Mouse (Mus musculus) ES-E14 (cell line): ENCODE results near the gene Atxn1. TPM values are rescaled to one million over a fixed set of nuclear protein-coding genes. Genes with fewer than 3 reads are reported as not detected.

ENCODE experiments used
- DNase-seq: peaks from one replicate; pipeline ENCODE4 v3.0.0-alpha.2; 2013; ENCODE audit warnings: low read depth, low spot score
- H3K27ac ChIP-seq: 2 replicates; pipeline ENCODE4 v1.5.1; 2012; ENCODE audit warnings: low read depth, mild to moderate bottlenecking, low read length, moderate library complexity, mixed read lengths; ENCODE audit not compliant: poor library complexity, insufficient read depth, severe bottlenecking
- H3K36me3 ChIP-seq: 2 replicates; pipeline ENCODE4 v1.6.1; 2012; ENCODE audit warnings: mild to moderate bottlenecking, low read length, moderate library complexity, mixed read lengths; ENCODE audit not compliant: control insufficient read depth, poor library complexity, insufficient read depth, severe bottlenecking
- H3K4me1 ChIP-seq, 2 experiments: fragments of 150-350 bp in 1 of 2; sonication (generic) in 1 of 2; 2 replicates each; pipeline ENCODE4 v1.6.1; 2012; ENCODE audit warnings: low read length in 2 of 2, mild to moderate bottlenecking in 1 of 2, mixed read lengths in 1 of 2; ENCODE audit not compliant: control insufficient read depth in 2 of 2, insufficient read depth in 2 of 2, poor library complexity in 1 of 2
- H3K4me3 ChIP-seq, 2 experiments: fragments of 150-350 bp in 1 of 2; sonication (generic) in 1 of 2; 2 replicates each; pipeline ENCODE4 v1.5.1; 2012; ENCODE audit warnings: low read length in 2 of 2, low read depth in 1 of 2, mild to moderate bottlenecking in 1 of 2, mixed read lengths in 1 of 2; ENCODE audit not compliant: insufficient read depth in 1 of 2, poor library complexity in 1 of 2, severe bottlenecking in 1 of 2
- H3K9ac ChIP-seq: 2 replicates; pipeline ENCODE4 v1.6.1; 2012; ENCODE audit warnings: low read depth, mild to moderate bottlenecking, low read length, mixed read lengths; ENCODE audit not compliant: poor library complexity, insufficient read depth, severe bottlenecking
- H3K9me3 ChIP-seq: fragments of 150-350 bp; sonication (generic); 2 replicates; pipeline ENCODE4 v1.6.1; 2012; ENCODE audit warnings: low read depth, mild to moderate bottlenecking, low read length; ENCODE audit not compliant: control insufficient read depth, insufficient read depth
- CHD2 ChIP-seq: IDR thresholded peaks from 2 replicates; pipeline ENCODE4 v1.6.1; 2014; ENCODE audit warnings: mild to moderate bottlenecking, low read depth, low read length, inconsistent platforms
- HCFC1 ChIP-seq: IDR thresholded peaks from 2 replicates; pipeline ENCODE4 v1.6.1; 2012; ENCODE audit warnings: low read length, inconsistent platforms, borderline replicate concordance; ENCODE audit not compliant: insufficient read depth
- MAFK ChIP-seq: IDR thresholded peaks from 2 replicates; pipeline ENCODE4 v1.6.1; 2014; ENCODE audit warnings: mild to moderate bottlenecking, low read depth, low read length, inconsistent platforms; ENCODE audit not compliant: insufficient read depth
- ZC3H11A ChIP-seq: IDR thresholded peaks from 2 replicates; pipeline ENCODE4 v1.6.1; 2012; ENCODE audit warnings: low read depth, mild to moderate bottlenecking, inconsistent platforms, low read length, borderline replicate concordance
- ZNF384 ChIP-seq: IDR thresholded peaks from 2 replicates; pipeline ENCODE4 v1.6.1; 2012; ENCODE audit warnings: low read depth, low read length, inconsistent platforms
- in situ Hi-C, 2 experiments: fragments of 600-800 bp; cut with MboI; formaldehyde crosslinking; loops; one replicate each; pipeline ENCODE4 v1.15.1; 2025; ENCODE audit warnings: low sequenced_read_pairs in 2 of 2, inconsistent platforms in 1 of 2; ENCODE audit not compliant: unreplicated experiment in 2 of 2
- total RNA-seq: library from RNA; depleted of rRNA; stranded (reverse); fragments of 300-350 nt; gene quantifications from 2 replicates; pipeline ENCODE4 v1.2.3, GENCODE M21; 2012

Gene Atxn1
- total RNA-seq, 1 experiment: 7.8 TPM

DNA sequence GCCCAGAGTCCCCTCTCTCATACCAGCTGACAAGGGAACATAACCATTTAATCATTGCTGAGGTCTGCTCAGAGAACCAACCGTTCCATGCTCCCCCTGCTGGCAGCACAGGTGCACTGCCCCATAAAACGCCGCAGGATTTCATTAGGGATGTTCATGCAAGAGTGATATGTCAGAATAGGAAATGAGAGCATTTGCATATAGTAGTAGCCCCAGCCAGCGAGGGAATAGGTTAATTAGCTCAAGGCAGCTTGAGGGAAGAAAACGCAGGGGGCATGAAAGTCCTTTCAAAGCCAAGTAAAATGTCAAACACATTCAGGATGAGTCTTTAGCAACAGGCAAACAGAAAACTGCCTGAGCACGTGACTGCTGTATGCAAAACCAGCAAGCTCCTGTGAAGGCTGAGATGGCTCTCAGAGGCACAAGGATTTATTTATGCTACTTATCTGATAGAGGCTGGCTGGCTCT lies 393.0 kb downstream of the Atxn1 start:
- Histone ChIP-seq H3K36me3 (no peaks in the 10 kb centered on the region), H3K4me1 (no peaks in the 10 kb centered on the region), H3K9ac (no peak overlapping the region), H3K9me3 (no peaks in the 10 kb centered on the region), H3K4me3 (no peak overlapping the region), H3K27ac (no peak overlapping the region)
- DNase-seq: peak; percentile 63
- in situ Hi-C loops: no loop called here
- TF ChIP-seq ZNF384: no peak
- TF ChIP-seq MAFK: no peak
- TF ChIP-seq HCFC1: no peak
- TF ChIP-seq ZC3H11A: no peak; the same call in 1 of the 2 replicates
- no peak for TF ChIP-seq CHD2

DNA sequence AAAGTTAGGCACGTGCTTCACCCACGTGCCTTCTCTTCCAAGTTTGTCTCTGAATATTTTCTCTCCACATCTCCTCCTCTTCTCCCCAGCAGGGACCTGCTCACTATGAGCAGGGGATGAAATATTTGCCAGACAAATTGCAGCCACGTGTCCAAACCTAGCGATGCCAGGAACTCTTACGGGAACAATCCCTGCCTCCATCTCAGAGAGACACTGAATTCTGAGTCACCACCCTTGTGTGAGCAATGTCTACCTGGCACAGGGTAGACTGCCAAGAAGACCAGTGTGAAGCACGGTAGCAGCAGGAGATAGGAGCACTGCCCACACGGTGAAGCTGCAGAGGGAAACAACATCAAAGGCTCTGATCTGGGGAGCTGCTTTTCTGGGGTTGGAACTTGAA lies 394.9 kb downstream of the Atxn1 start:
- no peaks in the 10 kb centered on the region for H3K36me3 ChIP-seq
- no peak for DNase-seq
- in situ Hi-C loops: no loop called here
- TF ChIP-seq HCFC1 (no peak), ZNF384 (no peak), MAFK (no peak), CHD2 (no peak), ZC3H11A (no peak)
- no peak overlapping the region for H3K9ac ChIP-seq
- H3K4me3 ChIP-seq: no peak overlapping the region
- H3K9me3 ChIP-seq: no peaks in the 10 kb centered on the region
- no peaks in the 10 kb centered on the region for H3K4me1 ChIP-seq
- no peak overlapping the region for H3K27ac ChIP-seq

DNA sequence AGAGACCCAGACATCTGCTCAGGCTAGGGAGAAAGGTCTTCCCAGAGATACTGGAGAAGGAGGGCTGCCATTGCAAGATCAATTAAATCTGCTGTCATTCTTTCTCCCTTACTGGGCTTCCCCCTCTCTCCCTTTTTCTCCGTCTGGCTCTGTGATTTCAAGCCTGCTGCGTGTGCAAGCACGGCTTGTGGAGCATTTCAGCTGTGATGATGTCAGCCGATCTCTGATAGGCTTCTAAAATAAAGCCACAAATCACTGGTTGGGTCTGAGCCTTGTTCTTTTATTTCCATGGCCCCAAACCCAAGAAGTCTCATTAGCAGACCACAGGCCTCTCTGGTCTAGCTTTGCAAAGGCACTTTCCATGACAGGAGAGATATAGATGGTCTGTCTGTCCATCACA lies 399.9 kb downstream of the Atxn1 start:
- TF ChIP-seq CHD2 (no peak), ZC3H11A (no peak), ZNF384 (no peak), MAFK (no peak), HCFC1 (no peak)
- Histone ChIP-seq H3K36me3 (no peaks in the 10 kb centered on the region), H3K9me3 (no peaks in the 10 kb centered on the region), H3K4me3 (no peak overlapping the region), H3K27ac (no peak overlapping the region), H3K9ac (no peak overlapping the region), H3K4me1 (no peaks in the 10 kb centered on the region)
- no peak for DNase-seq
- in situ Hi-C loops: no loop called here

DNA sequence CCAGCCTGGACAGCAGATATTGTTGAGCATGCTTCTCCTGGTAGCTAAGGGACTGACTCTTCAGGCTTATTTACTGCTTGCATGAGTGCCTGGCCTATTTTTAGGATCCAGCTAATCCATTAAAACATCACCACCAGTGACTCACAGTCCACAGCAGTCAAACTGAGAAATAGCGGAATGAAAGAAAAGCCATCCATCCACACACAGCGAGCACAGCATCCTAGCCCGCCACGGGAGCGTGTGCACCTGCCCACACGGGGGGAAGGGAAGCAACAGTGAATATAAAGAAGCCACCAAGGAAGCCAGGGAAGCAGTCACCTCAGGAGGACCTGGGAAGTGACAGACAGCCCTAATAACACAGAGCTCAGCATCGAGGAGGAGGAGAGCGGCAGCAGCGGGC lies 402.8 kb downstream of the Atxn1 start:
- no peaks in the 10 kb centered on the region for H3K36me3 ChIP-seq
- DNase-seq: no peak
- H3K4me1 ChIP-seq: no peaks in the 10 kb centered on the region
- H3K4me3 ChIP-seq: no peak overlapping the region
- in situ Hi-C loops: no loop called here
- no peak for TF ChIP-seq HCFC1
- no peak for TF ChIP-seq ZNF384
- no peak for TF ChIP-seq MAFK
- no peak for TF ChIP-seq CHD2
- no peak for TF ChIP-seq ZC3H11A
- H3K9me3 ChIP-seq: no peaks in the 10 kb centered on the region
- no peak overlapping the region; the same call in 1 of the 2 replicates for H3K27ac ChIP-seq
- H3K9ac ChIP-seq: no peak overlapping the region

DNA sequence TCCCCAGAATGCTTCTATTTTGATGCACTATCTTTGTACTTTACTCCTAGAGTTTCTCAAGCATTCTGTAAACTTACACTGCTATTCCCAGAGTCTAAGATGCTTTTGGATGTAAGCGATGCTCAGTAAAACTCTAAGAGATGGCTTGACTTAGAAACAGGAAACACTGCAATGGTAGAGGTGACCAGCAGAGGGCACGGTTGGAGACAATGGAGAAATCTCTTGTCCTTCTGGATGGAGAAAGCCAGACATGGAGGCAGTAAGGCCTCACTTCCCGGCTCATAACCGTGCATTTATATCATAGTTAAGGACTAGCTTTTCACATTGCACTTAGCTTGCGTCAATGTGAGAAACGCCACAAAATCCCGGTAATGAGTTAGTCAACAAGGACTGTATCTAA lies 404.3 kb downstream of the Atxn1 start:
- no peak for DNase-seq
- Histone ChIP-seq H3K27ac (no peak overlapping the region), H3K4me3 (no peak overlapping the region), H3K9ac (no peak overlapping the region), H3K36me3 (no peaks in the 10 kb centered on the region), H3K4me1 (no peaks in the 10 kb centered on the region), H3K9me3 (no peaks in the 10 kb centered on the region)
- in situ Hi-C loops: no loop called here
- TF ChIP-seq CHD2 (no peak), ZC3H11A (no peak), MAFK (no peak), ZNF384 (no peak), HCFC1 (no peak)
